Mouse (Mus musculus) lung, embryonic 15.5 days (tissue): ENCODE measurements around the gene Kctd13. TPM values are rescaled to one million over a fixed set of nuclear protein-coding genes. Genes with fewer than 3 reads are reported as not detected.

Experiments used
- ATAC-seq: fragments of 200-750 bp; cut with Nextera tagmentation; 2 replicates; pipeline ENCODE4 v1.8.0; 2017; ENCODE audit warnings: moderate number of reproducible peaks, borderline replicate concordance; ENCODE audit not compliant: low FRiP score, low TSS enrichment; ENCODE audit errors: extremely low read depth
- H3K27ac ChIP-seq: fragments of 300-500 bp; sonication (generic); 2 replicates; pipeline ENCODE4 v1.5.1; 2015; ENCODE audit warnings: moderate library complexity, mild to moderate bottlenecking, inconsistent platforms
- H3K27me3 ChIP-seq: fragments of 300-500 bp; sonication (generic); 2 replicates; pipeline ENCODE4 v1.6.1; 2015; ENCODE audit warnings: inconsistent platforms
- H3K36me3 ChIP-seq: fragments of 300-500 bp; sonication (generic); 2 replicates; pipeline ENCODE4 v1.6.1; 2015; ENCODE audit warnings: inconsistent platforms
- H3K4me1 ChIP-seq: fragments of 300-500 bp; sonication (generic); 2 replicates; pipeline ENCODE4 v1.6.1; 2015; ENCODE audit warnings: inconsistent platforms
- H3K4me2 ChIP-seq: fragments of 300-500 bp; sonication (generic); 2 replicates; pipeline ENCODE4 v1.6.1; 2015; ENCODE audit warnings: inconsistent platforms, mild to moderate bottlenecking, moderate library complexity
- H3K4me3 ChIP-seq: fragments of 300-500 bp; sonication (generic); 2 replicates; pipeline ENCODE4 v1.5.1; 2015; ENCODE audit warnings: mild to moderate bottlenecking, inconsistent platforms
- H3K9ac ChIP-seq: fragments of 300-500 bp; sonication (generic); 2 replicates; pipeline ENCODE4 v1.6.1; 2015; ENCODE audit warnings: inconsistent platforms
- H3K9me3 ChIP-seq: fragments of 300-500 bp; sonication (generic); 2 replicates; pipeline ENCODE4 v1.6.1; 2016; ENCODE audit warnings: inconsistent platforms
- WGBS: fragments of 180-500 bp; shearing (Covaris S2); methylation state at CpG from one replicate; pipeline ENCODE4 v1.1.7; 2015; 5-methylcytosine and 5-hydroxymethylcytosine counted together
- polyA plus RNA-seq: library from polyadenylated mRNA; unstranded; fragments of >200 nt; fragmentation: Nextera tagmentation; extraction: Ambion mirVana; gene quantifications from 2 replicates; pipeline ENCODE4 v1.2.1, GENCODE M21; 2015

Kctd13 gene
- polyA plus RNA-seq, 1 experiment from 2014 or later: 15.0 TPM

DNA sequence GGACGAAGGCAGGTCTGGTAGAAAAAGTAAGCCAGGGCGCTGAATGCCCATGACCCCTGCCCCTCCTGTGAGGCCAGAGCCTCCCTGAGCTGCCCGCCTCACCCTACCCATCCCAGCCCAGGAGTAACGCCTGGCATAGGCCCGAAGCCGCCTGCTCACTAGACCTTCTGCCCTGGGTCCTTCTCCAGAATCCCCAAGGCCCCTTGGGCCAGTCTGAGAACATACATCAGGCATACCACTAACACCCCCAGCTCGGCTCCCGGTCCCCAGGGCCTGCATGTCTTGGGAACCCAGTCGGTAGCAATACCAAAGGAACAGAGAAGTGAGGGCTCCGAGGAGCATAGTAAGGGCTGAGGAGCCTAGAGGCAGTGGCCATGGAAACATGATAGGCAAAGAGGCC lies 19.9 kb downstream of the Kctd13 start:
- Histone ChIP-seq H3K9ac (no peak overlapping the region), H3K4me1 (peaks cover 12% of the 10 kb centered on the region), H3K4me3 (no peak overlapping the region), H3K9me3 (no peaks in the 10 kb centered on the region), H3K27ac (no peak overlapping the region), H3K27me3 (peaks cover 38% of the 10 kb centered on the region), H3K36me3 (no peaks in the 10 kb centered on the region), H3K4me2 (no peak overlapping the region)
- WGBS: 71% methylated on average over 10 of the region's 10 CpGs
- no peak for ATAC-seq

DNA sequence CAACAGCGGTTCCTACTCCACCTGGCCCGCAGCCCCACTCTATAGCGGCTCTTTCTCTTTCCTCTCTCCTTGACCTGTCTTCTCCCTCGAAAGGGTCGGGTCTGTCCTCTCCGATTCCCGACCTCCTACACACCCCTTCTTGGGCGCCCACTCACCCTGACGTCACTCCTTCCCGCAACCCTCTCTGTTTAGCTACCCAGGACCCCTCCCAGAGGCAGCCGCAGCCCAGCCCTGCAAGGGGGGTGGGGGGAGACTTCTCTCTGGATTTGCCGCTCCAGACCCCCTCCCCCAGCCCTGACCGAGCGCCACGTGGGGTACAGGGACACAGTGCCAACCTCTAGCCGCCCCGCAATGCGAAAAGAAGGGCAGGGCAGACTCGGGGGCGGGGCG lies 20.7 kb downstream of the Kctd13 start, which contains the start of gene Asphd1:
Gene Asphd1, minus strand, starts transcription at position 180 of the 390 bp plus-strand sequence.
- no peaks in the 10 kb centered on the region for H3K9me3 ChIP-seq
- H3K4me1 ChIP-seq: peaks cover 12% of the 10 kb centered on the region
- H3K36me3 ChIP-seq: no peaks in the 10 kb centered on the region
- H3K27me3 ChIP-seq: peaks cover 38% of the 10 kb centered on the region
- no peak within 1 kb of the TSS for H3K9ac ChIP-seq
- peak within 1 kb of the TSS; percentile 84 for H3K4me2 ChIP-seq
- no peak within 1 kb of the TSS for H3K27ac ChIP-seq
- ATAC-seq: 0 out of 2 replicates have a peak, but pooled peaks have one; percentile 2
- H3K4me3 ChIP-seq: peak within 1 kb of the TSS; percentile 37
- under 1% methylated on average over 20 of the region's 21 CpGs for WGBS

DNA sequence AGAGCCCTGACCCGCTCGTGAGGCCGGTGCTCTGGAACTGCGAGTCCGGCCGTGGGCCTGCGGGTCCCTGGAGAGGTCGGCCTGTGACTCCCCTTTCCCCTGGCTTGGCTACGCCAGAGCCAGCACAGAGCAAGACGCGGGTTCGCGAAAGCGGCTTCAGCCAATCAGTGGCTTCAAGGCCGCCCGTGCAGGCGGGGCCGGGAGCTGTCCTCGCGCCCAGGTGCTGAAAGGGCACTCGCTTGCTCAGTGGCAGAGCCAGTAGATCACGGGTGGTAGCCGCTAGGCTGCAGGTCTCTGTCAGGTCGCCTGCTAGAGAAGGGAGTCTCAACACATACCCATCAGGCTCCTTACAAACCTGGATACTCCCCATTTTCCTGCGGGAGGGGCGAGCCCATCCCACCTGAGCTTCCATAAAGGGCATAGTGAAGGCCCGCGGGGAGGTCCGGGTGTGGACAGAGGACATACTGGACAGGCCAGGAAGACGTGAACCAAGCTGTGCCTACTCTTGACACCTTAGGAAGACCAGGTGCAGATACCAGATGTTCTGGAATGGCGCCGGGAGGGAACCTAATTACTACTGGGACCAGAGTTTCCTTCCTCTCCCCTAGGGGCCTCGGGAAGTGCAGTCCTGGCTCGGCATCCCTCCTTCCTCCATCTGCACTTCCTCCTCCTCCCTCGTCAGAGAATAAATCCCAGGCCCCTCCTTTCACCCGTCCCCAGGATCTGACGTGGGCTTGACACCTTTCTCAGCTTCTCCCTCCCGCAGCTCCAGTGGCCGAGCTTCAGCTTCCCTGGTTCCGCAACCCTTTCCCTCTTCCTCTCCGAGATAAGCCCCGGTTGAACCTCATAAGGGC lies 21.3 kb downstream of the Kctd13 start, which contains the start of gene Sez6l2:
Gene Sez6l2, plus strand, starts transcription at position 771 of the 854 bp plus-strand sequence.
- ATAC-seq: peak; percentile 86
- Histone ChIP-seq H3K9me3 (no peaks in the 10 kb centered on the region), H3K9ac (no peak within 1 kb of the TSS), H3K4me2 (peak within 1 kb of the TSS; percentile 84), H3K27ac (no peak within 1 kb of the TSS), H3K36me3 (no peaks in the 10 kb centered on the region), H3K4me1 (peaks cover 12% of the 10 kb centered on the region), H3K4me3 (peak within 1 kb of the TSS; percentile 37), H3K27me3 (peaks cover 38% of the 10 kb centered on the region)
- under 1% methylated on average over 42 of the region's 42 CpGs for WGBS

DNA sequence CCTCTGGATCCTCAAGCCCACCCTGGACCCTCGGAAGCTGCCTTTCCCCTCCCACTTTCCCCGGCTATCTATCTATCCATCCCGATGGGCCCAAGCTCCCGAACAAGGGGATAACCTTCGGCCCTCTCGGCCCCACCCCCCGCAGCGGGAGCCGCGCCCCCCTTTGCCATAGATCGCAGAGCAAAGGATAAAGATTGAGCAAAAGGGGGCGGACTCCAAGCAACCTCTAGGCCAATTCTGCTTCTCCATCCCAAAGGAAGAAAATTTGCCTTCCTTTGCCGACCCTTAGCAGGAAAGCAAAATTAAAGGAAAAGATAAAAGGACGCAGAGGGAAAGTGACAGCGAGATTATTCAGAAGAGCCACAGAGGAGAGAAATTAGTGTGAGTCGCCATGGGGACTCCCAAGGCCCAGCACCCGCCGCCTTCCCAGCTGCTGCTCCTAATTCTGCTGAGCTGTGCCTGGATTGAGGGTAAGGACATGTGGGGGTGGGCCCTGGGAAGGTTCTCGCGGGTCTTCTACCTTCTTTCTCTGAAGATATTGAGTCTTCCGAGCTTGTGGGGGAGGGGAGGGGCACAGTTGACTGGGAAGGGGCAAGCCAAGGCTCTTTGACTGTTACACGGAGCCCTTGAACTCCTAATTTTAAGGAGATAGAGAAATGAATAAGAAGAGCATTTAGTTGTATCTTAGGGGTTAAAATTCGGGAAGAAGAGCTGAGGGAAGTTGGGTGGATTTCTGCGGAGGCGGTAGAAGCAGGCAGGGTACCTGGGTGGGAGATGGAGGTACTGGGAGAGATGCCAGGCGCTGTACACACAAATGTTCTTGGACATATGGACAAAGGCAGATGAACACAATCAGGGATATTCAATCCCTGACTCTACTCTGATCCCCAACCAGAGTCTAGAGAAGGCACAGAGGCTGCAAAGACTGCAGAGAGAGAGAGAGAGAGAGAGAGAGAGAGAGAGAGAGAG lies 22.3 kb downstream of the Kctd13 start:
- Histone ChIP-seq H3K4me3 (peak overlapping the region; percentile 37; the same call in 1 of the 2 replicates), H3K27ac (no peak overlapping the region), H3K4me1 (peaks cover 12% of the 10 kb centered on the region), H3K9ac (no peak overlapping the region), H3K27me3 (peaks cover 38% of the 10 kb centered on the region), H3K9me3 (no peaks in the 10 kb centered on the region), H3K36me3 (no peaks in the 10 kb centered on the region), H3K4me2 (peak overlapping the region; percentile 84)
- ATAC-seq: no peak
- 6% methylated on average over 26 of the region's 26 CpGs for WGBS

DNA sequence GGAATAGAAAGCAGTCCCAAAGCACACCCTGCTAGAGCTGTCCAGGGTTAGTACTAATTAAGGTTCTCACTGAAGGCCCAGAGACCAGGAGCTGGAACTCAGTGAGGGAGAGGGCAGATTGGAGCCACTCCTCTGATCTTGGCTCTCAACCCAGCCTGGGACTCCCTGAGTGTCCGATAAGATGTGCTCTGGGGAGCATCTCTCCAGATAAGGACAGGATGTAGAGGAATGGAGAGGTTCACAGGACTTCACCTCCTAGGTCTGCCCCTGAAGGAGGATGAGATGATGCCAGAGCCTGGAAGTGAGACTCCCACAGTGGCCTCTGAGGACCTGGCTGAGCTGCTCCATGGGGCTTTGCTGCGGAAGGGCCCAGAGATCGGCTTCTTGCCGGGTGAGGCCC lies 23.1 kb downstream of the Kctd13 start:
- no peak overlapping the region for H3K4me3 ChIP-seq
- no peaks in the 10 kb centered on the region for H3K9me3 ChIP-seq
- no peak overlapping the region for H3K27ac ChIP-seq
- H3K4me1 ChIP-seq: peaks cover 12% of the 10 kb centered on the region
- H3K27me3 ChIP-seq: peaks cover 38% of the 10 kb centered on the region
- no peak overlapping the region for H3K9ac ChIP-seq
- ATAC-seq: no peak
- H3K36me3 ChIP-seq: no peaks in the 10 kb centered on the region
- 33% methylated on average over 4 of the region's 4 CpGs for WGBS
- no peak overlapping the region for H3K4me2 ChIP-seq

DNA sequence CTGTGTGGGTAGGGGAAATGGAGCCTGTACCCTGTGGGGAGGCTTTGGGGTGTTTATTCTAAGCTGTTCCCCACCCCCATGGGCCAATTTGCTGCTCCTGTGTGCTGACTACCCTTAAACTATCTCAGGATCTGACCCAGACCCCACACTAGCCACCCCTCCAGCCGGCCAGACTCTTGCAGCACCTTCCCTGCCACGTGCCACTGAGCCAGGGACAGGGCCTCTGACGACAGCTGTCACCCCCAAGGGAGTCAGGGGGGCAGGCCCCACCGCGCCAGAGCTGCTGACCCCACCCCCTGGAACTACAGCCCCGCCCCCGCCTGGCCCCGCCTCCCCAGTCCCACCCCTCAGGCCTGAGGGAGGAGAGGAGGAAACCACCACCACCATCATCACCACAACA lies 24.0 kb downstream of the Kctd13 start:
- H3K4me2 ChIP-seq: no peak overlapping the region
- H3K27ac ChIP-seq: no peak overlapping the region
- H3K9me3 ChIP-seq: no peaks in the 10 kb centered on the region
- ATAC-seq: no peak
- H3K9ac ChIP-seq: no peak overlapping the region
- H3K4me3 ChIP-seq: no peak overlapping the region
- WGBS: 0% methylated on average over 6 of the region's 8 CpGs
- H3K27me3 ChIP-seq: peaks cover 38% of the 10 kb centered on the region
- H3K4me1 ChIP-seq: peaks cover 12% of the 10 kb centered on the region
- H3K36me3 ChIP-seq: no peaks in the 10 kb centered on the region

DNA sequence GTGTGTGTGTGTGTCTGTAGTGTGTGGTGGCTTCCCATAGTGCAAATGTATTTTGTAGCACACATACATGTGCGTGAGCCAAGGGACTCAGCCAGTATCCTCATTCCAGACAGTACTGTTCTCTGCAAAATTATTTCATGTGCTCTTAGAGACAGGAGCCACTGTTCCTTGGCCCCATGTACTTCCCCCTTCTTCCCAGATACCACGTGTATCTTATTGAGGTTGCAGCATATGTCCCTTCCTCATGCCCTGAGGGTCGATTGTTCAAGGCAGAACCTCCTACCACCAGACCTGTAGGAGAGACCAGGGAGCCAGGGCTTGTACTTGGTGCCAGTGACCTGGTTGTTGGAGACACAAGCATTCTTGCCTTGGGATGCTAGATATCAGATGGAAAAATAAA lies 26.4 kb downstream of the Kctd13 start:
- no peak overlapping the region for H3K27ac ChIP-seq
- no peaks in the 10 kb centered on the region for H3K36me3 ChIP-seq
- no peak overlapping the region for H3K4me3 ChIP-seq
- 57% methylated on average over 3 of the region's 3 CpGs for WGBS
- no peaks in the 10 kb centered on the region for H3K9me3 ChIP-seq
- no peak overlapping the region for H3K9ac ChIP-seq
- no peak for ATAC-seq
- H3K27me3 ChIP-seq: peaks cover 35% of the 10 kb centered on the region
- H3K4me1 ChIP-seq: peaks cover 11% of the 10 kb centered on the region; the same call in 1 of the 2 replicates
- H3K4me2 ChIP-seq: no peak overlapping the region

DNA sequence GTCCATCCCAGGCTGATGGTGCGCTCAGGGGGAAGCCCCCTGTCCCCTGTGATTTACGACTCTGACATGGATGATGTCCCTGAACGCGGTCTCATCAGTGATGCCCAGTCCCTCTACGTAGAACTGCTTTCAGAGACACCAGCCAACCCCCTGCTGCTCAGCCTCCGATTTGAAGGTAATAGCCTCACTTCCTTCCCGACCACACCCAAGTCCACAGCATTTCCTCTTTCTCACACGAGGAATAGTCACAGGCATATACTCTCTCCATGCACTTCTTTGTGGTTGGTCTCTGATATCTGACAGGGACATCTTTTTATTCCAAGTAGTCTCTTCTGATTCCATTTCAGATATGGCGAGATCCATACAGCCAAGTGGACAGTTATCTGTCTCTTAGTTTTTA lies 31.1 kb downstream of the Kctd13 start:
- peaks cover 9% of the 10 kb centered on the region; the same call in 1 of the 2 replicates for H3K4me1 ChIP-seq
- no peak overlapping the region for H3K4me3 ChIP-seq
- ATAC-seq: no peak
- H3K9me3 ChIP-seq: no peaks in the 10 kb centered on the region
- peaks cover 30% of the 10 kb centered on the region for H3K27me3 ChIP-seq
- H3K27ac ChIP-seq: no peak overlapping the region
- WGBS: 48% methylated on average over 9 of the region's 9 CpGs
- no peaks in the 10 kb centered on the region for H3K36me3 ChIP-seq
- H3K4me2 ChIP-seq: no peak overlapping the region
- H3K9ac ChIP-seq: no peak overlapping the region

DNA sequence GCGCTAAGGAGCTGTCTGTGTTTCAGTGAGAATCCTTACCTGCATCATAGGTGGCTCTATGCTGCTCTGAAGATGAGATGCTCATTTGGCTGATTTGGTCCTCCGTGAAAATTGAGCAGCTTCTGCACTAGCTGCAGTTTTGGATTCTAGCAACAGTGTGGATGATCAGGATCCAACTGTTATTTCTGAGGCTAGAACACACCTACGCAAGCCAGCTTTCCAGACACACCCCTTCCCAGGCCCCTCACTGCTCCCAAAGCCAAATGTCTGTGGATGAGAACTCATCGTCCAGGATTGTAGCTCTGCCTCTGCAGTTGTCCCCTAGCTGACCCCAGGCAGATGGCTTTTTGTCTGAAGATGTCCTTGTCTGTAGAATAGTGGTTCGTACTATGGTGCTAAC lies 32.4 kb downstream of the Kctd13 start:
- H3K9ac ChIP-seq: no peak overlapping the region
- H3K27ac ChIP-seq: no peak overlapping the region
- no peak overlapping the region for H3K4me3 ChIP-seq
- H3K36me3 ChIP-seq: no peaks in the 10 kb centered on the region
- ATAC-seq: no peak
- WGBS: 77% methylated on average over 5 of the region's 5 CpGs
- H3K4me1 ChIP-seq: peaks cover 9% of the 10 kb centered on the region; the same call in 1 of the 2 replicates
- no peak overlapping the region for H3K4me2 ChIP-seq
- H3K9me3 ChIP-seq: no peaks in the 10 kb centered on the region
- peaks cover 30% of the 10 kb centered on the region for H3K27me3 ChIP-seq

DNA sequence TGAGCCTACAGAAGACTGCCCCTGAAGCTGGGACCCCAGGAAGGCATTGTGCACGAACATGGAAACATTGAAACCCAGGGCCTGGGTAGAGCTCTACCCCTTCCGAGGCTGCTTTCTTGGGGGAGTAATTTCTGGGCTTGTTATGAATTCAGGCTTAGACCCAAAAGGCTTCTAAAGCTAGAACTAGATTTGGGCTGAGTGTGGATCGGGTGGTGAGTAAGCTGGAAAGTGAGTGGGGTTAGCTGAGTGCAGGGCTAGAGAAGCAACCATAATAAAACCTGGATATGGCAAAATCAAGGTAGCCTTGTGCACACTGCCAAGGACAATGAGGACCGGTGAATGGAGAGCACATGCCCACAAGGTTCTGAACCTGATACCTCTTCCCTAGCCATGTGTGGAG lies 33.3 kb downstream of the Kctd13 start:
- Histone ChIP-seq H3K9me3 (no peaks in the 10 kb centered on the region), H3K4me3 (no peak overlapping the region), H3K36me3 (no peaks in the 10 kb centered on the region), H3K27me3 (peaks cover 30% of the 10 kb centered on the region), H3K4me1 (peaks cover 9% of the 10 kb centered on the region; the same call in 1 of the 2 replicates), H3K4me2 (no peak overlapping the region), H3K9ac (no peak overlapping the region), H3K27ac (no peak overlapping the region)
- ATAC-seq: no peak
- WGBS: 86% methylated on average over 4 of the region's 4 CpGs

DNA sequence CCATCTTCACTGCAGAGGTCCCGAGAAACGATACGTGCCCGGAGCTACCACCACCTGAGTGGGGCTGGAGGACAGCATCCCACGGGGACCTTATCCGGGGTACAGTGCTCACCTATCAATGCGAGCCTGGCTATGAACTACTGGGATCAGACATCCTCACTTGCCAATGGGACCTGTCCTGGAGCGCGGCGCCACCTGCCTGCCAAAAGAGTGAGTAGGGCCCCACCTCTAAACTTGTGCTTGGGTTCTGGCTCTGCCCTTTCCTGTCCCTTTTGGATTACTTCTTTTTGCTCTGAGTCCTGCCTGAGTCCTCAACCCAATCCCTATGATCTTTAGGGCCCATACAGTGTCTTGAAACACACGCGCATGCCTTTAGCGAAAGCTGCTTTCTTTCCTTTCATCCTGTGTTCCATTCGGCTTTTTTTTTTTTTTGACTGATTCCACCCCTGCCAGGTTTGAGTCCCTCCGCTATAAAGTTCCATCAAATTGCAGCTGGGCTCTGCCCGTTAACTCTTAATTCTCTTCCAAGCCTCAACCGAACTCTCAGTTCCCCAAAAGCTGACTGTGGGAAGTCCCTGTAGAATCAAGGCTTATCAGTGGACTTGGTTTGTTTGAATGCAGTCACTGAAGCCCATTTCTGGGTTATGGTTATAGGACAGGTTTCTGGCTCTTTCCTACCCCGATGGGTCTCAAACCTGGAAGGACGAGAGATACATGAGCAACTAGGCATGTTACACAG lies 35.0 kb downstream of the Kctd13 start:
- no peaks in the 10 kb centered on the region for H3K9me3 ChIP-seq
- no peak overlapping the region for H3K4me2 ChIP-seq
- H3K27ac ChIP-seq: no peak overlapping the region
- H3K36me3 ChIP-seq: no peaks in the 10 kb centered on the region
- H3K9ac ChIP-seq: no peak overlapping the region
- peaks cover 9% of the 10 kb centered on the region; the same call in 1 of the 2 replicates for H3K4me1 ChIP-seq
- no peak for ATAC-seq
- H3K27me3 ChIP-seq: peaks cover 30% of the 10 kb centered on the region
- WGBS: 29% methylated on average over 19 of the region's 19 CpGs
- H3K4me3 ChIP-seq: no peak overlapping the region
